Mouse (Mus musculus): Measurements from ENCODE around the gene Fads3.

Fads3 gene

DNA sequence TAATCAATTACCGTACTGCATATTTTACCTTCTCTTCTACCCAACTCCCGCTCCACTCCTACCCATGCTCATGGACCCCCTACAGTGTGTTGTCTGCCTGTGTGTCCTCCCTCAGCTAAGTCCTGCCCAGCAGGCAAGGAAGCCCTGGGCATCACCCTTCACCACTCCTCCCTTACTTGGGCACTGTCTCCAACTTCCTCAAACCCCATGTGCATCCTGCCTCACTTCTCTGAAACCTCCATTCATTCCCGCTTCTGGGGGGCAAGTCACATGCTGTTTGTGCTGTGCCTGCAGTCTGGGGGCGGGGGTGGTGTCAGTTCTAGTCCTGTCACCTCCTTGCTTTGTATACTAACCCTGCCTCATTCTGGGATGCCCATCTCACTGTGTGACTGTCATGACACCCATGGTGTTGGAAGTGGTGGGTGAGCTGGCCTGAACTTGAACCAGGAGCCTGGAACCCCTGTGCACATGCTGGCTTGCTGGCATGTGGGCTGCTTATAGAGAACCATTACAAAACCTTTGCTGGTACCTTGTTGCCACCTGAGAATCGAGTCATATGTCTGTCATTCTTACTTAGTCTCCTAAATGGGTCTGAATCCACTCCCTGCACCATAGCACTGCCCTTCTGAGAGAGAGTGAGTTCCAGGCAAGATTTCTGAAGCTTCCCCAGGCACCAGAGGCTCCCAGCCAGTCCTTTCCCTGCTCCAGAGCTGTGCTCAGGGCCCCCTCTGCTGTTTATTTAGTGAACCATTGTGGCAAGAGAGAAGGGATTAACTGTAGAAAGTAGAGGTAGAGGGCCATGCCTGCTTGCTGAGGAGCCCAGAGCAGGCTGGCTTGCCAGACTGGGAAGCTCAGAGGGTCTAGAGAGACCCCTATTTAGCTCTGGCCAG is 18.7 kb upstream of the Fads3 start:
- peak; percentile 40 for DNase-seq

DNA sequence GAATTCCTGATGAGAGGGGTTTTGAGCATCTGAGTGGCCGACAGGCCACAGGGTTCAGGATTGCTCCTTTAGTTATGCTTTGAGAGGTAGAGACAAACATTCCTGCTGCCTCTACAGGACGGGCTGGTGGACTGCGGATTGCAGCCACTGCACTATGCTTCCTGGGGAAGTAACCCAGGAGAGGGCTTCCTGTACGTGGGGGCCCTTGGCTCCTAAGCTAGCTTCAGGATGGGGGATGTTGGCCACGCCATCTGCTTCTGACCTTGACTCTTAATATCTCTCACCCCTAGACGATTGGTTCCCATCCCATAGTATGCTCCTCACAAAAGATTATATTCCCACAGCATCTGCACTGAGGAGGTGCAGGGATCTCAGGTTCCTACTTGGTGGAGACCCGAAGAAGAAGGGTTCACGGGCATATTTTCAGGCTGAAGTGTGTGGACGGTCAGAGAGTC is 18.0 kb upstream of the Fads3 start:
- no peak for DNase-seq

DNA sequence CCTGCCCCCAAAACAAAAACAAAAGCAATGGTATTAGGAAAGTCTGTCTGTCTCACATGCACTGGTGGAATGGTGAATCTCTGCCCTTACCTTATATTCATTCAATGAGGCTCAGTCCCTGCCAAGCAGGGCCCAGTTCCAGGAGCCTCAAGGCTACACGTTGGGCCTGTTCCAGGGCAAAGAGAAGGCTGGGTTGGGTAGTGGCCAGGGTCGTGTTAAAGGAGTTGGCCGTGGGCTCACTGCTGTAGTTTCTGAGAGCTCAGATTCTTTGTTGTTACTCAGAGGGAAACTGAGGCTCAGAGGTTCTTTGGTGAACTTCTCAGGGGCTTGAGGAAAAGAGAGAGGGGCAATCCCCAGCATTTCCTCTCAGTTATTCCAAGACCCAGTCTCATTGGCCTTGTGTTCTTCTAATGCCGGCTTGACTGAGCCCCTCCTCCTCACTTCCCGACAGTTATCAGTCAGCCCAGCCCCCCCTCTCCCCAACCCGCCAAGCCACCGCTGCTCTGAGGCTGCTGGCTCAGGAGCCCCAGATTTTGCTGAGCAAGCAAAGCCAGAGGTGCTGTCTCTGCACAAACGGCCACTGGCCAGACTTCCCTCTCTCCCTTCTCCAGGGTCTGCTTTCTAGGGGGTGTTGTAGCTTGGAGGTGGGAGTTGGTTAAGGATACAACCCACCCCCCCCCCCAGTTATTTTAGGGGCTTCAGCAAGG is 16.0 kb upstream of the Fads3 start:
- peak; percentile 54 for DNase-seq

DNA sequence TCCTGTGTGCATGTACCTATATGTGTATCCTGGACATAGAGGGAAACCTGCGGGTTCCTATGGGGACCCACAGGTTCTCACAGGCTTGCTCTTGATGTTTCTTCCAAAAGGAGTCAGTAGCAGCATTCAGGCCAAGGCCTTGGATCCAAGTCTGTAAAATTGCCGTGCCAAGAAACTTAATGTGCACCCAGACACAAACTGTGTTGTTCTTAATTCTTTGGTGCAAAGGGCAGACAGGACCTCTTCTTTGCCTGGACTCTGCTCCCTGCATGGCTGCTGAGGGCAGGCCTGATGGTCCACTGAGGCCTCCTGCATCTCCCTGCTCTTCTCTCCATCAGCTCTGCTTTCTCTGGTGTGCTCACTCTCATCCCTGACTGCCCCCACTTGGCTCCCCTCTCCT is 11.6 kb upstream of the Fads3 start:
- DNase-seq, result no peak

DNA sequence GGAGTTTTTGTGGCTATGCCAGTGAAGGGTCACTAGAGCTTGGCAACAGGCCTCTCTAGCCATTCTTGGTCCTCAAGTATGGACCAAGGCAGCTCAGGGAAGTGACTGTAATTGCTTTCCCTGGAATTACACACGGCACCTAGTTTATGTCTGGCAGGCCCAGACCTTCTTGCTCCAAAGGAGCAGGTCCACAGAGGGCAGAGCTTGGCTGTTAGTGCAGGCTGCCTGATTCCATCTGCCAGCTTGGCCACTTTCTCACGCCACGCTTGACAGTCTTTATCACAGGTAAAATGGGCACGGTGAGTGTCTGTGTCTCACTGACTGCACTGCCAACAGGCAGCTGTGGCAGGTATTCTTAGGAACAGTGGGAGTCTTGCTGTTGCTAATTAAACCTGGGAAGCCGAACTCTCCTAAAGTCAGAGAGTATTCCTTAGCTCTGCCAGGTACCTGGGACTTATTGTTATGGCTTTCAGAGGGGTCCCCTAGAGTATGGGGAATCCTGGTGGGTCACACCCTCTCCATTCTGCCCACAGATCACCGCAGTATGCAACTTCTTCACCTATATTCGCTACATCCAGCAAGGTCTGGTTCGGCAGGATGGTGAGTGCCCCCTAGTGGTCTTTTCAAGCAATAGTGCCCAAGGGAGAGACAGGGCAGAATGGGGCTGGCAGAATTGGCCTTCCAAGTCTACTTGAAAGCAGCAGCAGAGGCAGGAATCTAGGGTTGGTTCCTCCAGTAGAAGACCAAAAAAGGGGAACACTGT is 8.0 kb upstream of the Fads3 start:
- DNase-seq, result peak; percentile 43

DNA sequence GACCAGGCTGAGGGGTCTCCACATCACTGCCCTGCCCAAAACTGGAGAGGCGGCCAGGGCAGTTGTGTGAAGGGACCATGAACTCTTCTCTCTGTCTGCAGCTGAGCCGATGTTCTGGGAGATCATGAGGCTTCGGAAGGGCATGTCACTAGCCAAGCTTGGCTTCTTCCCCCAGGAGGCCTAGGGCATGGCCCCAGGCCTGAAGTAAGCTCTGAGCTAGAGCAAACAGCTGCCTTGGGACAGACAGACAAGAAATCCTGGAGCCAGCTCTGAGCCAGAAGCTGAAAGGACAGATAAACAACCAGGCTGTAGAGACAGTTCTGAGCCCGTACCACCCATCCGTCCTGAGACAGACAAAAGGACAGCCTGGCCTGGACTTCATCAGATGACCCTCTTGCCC is 7.0 kb upstream of the Fads3 start:
- no peak for DNase-seq

DNA sequence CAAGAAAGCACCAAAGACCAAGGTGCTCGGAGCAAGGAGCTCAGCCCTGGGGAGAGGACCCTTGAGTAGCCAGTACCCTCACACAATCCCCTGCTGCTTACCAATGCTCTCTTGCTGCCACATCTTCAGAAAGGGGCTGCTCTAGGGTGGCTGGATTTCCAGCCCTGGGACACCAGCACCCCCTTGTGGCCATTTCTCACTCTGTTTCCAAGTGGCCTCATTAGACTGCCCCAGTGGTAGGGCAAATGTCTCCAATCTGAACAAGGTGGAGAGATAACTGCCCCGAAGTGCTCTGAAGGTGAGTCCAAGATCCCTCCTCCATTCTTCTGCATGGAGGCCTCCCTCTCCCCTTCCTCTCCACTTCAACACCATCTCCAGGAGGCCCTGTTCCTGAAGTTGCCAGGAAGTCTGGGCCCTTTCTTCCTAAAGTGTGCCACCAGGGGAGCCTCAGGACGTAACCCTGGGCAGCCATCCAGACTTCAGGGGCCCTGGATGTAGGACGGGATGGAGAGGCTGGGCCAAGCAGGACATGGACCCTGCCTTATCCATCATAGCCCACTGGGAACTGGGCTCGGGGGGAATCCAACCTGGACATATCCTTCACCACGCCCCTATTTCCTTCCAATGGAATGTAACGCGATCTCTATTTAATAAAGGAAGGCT is 6.5 kb upstream of the Fads3 start:
- DNase-seq, result peak; percentile 87

DNA sequence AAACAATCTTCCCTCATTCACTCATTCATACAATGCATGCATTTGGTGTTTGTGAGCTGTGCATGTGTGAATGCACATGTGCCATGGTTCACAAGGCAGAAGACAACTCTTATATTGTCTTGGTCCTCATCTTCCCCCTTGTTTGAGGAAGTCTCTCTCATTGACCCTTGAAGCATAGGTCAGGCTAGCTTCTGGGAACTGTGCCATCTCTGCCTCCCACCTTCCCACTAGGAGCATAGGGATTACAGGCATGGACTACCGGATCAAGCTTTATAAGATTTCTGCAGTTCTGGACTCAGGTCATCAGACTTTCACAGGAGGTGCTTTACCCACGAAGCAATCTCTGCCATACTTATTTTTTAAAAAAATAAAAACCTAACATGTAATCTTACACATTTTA is 3.8 kb upstream of the Fads3 start:
- no peak for DNase-seq

DNA sequence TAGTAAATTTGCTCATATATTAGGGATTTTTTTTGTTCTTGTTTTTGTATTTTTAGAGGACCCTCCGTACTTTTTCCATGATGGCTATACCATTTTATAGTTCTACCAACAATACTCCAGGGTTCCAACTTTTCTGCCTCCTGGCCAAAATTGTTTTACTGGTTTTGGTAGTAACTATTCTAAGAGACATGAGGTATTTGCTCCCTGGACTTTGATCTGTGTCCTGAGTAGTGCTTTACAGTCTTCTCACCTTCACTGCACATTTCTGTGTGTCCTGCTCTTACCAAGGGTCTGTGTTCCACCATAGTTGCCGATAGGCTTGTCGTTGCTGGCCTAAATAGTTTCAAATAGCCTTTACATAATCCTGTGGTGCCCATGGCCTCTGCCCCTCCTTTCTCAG is 3.0 kb upstream of the Fads3 start:
- DNase-seq, result no peak

DNA sequence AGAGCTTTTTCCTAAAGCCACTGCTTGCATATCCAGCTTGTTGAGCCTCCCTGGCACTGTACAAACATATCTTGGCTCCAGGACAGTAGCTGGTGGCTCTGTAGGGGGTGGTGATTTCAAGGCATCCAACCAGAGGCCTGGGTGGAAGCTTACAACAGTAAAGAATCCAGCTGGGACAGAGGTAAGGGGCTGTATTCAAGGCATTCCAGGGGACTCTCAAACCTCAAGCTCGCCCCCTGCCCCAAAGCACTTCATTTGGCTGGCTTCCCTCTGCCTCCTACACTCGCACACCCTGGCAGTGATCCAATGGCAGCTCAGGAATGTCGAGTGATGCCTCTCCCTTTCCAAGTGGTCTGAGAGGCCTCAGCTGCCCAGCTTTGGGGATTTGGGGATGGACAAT is 2.5 kb upstream of the Fads3 start:
- DNase-seq, result no peak

DNA sequence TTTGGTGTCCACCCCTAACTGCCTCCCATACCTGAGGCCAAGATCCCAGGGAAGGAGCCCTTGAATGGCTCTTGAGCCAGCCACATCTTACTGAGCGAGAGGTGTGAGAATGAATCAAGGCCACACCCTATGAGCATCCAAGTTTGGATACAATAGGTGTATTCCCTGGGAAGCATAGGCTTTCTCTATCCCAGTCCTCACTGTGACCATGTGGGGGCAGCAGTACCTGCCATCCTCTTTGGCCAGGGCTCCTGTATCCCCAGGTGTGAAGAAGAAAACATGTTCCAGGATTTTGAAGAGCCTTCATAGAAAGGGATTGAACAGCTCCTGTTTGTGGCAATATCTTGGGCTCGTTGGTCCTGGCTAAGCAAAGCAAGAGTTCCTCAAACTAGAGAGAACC is 1.8 kb upstream of the Fads3 start:
- no peak for DNase-seq

DNA sequence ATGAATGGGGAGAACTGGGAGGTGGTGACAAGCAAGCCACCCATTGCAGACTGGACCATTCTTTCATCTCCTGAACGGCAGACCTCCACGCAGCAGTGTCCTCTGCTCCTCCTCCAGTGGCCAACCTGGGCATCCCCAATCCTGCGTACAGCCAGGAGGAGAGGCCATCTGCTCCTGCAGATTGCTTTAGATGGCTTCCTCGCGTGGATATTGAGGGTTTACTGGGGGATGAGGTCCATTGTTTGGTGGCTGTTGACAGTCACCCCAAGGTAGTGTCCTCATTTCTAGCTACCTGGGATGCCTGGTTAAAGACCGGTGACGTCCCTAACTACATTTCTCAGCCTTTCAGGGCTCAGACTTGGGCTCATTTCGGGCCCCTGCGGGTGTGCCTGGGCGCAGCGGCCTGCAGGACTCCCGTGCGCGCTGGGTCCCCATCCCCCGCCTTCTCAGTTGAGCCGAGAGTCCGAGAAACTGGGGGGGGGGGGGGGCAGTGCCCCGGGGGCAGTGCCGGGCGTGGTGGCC is 442 bp upstream of the Fads3 start:
- DNase-seq, result no peak

DNA sequence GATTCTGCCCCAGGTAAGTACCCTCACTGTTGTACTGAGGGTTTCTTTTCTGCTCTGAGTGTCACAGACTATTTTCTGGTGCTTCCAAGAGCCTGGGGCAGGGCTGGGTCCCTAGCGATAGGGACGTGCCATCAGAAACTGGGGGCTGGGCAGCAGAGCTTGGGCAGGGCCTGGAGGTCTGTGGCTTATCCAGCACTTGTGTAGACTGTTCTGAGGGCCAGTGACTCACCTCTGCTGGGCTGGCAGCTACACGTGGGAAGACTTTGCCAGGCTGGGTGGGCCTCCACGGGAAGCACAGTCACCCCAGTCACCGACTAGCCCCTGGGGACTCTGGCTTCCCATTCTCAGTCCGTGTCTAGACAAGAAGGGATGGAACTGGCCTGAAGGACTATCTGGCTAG is 863 bp downstream of the Fads3 start:
- DNase-seq, result no peak

DNA sequence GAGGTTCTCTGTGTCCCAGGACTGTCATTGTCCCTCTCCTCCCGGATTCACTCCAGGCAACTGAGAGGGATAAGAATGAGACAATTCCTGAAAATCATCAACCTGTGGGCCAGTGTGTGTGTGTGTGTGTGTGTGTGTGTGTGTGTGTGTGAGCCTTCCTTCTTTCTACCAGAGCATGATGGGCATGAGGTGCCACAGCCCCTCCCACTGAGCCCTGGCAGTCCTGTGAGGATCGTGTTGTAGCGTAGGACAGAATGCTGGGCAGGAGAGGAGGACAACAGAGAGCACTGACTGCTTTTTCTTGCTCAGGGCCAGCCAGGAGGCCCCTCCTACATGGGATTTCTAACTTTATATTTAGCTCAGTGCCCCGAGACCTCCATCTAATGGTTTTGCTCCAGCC is 1.4 kb downstream of the Fads3 start:
- no peak for DNase-seq

DNA sequence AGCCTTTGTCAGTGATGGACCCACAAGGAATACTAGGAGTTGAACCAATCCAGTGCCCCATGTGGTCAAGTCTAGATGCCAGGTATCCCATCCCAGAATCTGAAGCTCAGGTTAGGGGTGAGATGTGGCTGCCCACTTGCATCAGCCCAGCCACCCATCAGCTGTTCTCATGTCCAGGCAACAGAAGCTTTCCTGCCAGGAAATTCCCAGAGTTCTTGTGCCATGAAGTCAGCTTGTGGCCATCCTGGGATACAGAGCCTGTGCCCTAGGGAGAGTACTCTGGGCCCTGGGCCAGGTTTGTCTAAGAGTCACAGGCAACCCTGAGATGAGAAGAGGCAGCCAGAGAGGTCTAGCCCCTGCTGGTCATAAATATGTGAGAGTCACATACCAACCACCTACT is 2.3 kb downstream of the Fads3 start:
- no peak for DNase-seq

DNA sequence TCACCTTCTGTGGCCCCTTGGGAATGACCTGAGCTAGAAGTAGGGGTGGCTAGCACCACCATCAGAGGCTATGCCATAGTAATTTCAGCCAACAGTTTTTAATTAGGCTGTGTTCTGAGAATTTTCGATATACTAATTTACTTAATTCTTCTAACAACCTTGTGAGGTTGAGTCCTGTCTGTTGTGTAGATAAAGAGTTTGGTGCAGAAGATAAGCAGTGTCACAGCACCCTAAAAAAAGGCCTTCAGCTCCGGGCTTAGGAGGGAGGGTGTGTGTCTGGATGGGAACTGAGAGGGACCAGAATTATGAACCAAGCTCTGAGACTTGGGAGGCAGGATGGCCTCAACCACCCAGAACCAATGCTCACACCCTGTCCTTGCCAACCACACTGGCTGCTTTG is 4.3 kb downstream of the Fads3 start:
- no peak for DNase-seq

DNA sequence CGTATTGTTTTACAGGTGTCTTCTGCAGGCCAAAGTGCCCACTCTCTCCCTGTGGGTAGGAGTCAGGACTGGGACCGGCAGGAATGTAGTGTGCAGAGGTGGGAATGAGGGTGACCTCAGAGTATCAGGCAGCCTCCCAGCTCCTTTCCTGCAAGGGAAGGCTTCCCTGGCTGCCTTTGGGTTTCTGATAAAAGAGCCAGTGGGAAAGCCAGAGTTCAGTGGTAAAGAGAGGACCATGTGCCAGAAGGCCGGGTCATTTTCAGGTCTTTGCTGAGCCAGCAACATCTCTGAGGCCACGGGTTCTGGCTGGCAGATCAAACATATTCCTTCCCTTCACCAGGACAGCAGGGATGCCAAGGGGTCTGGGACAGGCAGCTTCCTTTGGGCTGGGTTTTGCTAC is 5.0 kb downstream of the Fads3 start:
- DNase-seq, result no peak

DNA sequence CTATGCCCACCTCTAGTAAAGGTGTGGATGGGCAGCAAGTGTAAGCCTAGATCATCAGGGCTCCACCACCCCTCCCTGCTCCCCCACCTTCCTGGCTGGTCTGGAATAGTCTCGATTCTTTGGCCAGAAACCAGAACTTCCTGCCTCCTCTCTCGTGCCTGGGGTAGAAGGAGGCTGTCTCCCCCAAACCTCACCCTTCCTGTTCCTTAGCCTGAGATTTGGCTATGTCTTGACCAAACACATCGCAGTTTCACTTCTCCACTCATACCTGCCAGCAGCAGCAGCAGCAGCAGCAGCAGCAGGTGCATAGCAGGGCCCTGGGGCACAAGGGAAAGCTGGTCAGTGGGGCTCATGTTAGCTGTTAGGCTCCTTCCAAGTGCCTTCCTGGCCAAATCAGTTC is 5.6 kb downstream of the Fads3 start:
- DNase-seq, result no peak

DNA sequence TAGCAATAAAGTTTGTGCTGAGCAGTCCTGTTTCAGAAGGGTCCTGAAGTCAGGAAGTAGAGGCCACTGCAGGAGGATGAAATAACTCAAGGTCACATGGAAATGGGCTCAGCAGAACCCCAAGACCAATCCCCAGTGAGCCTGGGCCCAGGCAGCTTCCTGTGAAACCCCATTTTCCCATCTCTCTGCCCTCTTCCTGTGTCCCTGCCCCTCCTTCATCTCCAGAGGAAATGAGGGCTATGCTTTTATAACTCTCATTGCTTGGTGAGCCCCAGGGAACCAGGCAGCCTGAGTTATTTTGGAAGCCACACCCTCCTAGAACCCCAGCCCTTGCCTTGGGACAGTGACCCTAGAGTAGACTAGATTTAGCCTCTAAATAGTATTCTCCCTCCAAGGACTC is 8.2 kb downstream of the Fads3 start:
- no peak for DNase-seq

DNA sequence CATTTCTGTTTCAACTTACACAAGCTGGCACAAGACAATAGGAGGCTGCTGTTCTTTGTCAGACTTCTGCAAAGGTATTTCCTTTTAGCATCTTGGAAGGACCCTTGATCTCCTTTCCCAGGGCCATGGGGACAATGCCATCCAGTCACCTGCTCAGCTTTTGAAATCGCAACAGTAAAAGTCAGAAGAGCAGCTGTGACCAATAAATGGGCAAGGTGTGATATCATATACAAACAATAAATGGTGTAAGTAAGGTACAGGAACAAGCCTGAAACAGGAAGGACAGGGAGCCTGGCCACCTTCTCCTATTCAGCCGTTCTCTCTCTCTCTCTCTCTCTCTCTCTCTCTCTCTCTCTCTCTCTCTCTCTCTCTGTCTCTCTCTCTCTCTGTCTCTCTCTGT is 9.1 kb downstream of the Fads3 start:
- DNase-seq, result no peak

DNA sequence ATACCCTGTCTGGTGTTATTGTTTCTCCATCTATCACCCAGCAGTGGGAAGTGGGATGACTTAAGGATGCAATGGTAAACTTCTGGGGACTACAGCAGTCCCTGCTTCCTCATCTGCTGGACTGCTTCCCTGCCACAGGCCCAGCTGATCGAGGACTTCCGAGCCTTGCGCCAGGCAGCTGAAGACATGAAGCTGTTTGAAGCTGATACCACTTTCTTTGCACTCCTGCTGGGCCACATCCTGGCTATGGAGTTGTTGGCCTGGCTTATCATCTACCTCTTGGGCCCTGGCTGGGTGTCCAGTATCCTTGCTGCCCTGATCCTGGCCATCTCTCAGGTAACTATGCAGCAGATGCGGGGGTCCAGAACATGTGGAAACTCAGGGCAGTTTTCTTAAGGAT is 11.3 kb downstream of the Fads3 start:
- DNase-seq, result no peak

DNA sequence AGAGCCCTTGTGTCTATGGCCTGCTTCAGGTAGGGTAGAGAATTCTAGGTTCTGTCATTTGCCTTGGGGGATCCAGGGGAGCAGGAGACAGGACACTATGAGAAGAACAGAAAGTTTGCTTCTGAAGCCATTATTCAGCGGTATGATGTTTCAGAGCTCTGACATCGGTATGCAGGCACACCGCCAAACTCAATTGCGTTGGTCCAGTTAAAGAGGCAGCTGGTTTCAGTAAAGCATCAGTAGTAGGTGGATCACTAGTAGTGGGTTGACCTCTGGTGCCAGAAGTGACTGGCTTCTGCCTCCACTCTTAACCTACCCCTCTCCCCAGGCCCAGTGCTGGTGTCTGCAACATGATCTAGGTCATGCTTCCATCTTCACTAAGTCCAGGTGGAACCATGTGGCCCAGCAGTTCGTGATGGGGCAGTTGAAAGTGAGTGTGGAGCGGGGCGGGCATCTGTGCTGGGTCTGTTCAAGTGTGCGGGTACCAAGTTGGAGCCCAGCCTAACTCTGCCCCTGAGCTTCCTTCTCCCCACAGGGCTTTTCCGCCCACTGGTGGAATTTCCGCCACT is 12.4 kb downstream of the Fads3 start:
- no peak for DNase-seq

All from right cerebral cortex, postnatal 4 days (tissue).